Mouse (Mus musculus) fat pad, adult 2 months (tissue): ENCODE data around the gene Kif14.
"Not testable (repeated sequence)": the region's sequence is repeated elsewhere in the genome, so short reads cannot be mapped to it uniquely, and the experiment has no call there.

Experiments used
- DNase-seq: peaks from one replicate; pipeline ENCODE4 v3.0.0-alpha.2; 2011; ENCODE audit warnings: low read depth, low spot score; ENCODE audit errors: extremely low read depth

Kif14 gene

GRCm38 (mm10) chr1:136554686-136555085, 88.5 kb downstream of the Kif14 start:
- DNase-seq = no peak

DNA sequence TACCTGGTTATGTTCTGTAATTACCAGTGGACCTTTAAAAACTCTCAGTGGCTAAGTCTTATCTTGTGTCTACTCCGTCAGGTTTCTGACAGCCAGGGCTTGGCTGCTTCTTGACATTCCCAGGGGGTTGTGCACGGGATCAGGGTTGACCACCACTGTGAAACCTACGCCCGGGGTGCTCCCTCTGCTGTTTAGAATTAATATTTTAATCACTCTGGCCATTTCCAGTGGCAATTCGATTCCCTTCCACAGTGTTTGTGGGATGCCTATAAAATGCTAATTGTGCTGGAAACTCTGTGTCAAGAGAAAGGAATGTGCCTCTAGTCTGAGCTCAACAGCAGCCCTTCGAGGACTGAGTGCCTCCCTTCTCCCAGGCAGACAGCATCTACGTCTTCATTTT, 89.7 kb downstream of the Kif14 start:
- no peak for DNase-seq

- not testable (repeated sequence) for DNase-seq
Measured at GRCm38 (mm10) chr1:136556643-136557042, 90.5 kb downstream of the Kif14 start.

GRCm38 (mm10) chr1:136557436-136557835, 91.3 kb downstream of the Kif14 start:
- DNase-seq = no peak

DNA sequence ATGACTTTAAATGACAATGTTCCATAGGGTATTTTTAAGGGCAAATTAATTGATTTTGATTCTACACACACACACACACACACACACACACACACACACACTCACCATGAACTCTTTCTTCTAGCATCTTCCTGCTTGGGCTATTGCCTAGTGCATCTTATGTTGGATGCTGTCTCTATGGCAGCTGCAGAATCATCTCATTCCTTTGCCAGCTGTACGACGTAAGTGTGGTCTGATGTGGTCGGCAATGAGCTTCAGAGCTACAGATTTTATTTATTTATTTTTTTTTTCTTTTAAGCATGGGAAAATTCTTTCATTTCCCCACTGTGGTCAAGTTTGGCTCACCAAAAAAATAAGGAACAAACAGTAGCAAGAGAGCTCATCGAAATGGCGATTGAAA, 92.6 kb downstream of the Kif14 start:
- no peak for DNase-seq

DNA sequence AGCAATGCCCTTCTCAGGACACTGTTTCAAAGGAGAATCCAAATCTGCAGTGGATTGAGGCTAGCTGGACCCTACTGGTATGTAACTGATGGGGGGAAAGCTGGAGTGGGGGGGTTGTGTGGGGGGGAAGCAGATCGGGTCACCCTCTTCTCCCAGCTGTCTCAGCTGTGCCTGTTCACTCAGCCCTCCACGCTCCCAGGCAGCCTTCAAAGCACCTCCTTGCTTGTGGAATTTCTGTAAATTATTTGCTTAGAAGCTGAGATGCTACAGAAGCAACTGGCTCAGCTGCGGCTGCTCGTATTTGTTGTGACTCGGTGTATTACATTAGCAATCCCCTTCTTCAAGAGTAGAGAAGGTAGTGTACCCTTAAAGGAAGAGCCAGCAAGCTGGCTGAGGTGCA, 93.1 kb downstream of the Kif14 start:
- no peak for DNase-seq

DNA sequence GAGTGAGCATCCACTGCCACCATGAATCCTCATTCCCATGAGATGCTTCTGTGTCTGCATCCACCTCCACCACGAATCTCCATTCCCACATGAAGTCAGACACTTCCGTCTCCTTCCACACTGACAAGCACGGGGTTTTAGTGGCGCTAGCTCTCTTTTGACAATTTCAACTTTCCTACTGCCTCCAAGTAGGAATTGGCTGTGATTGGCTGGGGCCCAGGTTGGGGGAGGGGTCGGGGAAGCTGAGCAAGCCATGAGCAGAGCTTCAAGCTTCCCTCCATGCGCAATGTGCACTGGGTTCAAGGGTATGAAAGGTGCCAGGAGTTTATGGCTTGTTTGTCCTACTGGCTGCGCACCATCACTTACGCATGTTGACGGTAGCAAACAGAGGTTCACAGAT, 93.6 kb downstream of the Kif14 start:
- DNase-seq = no peak

GRCm38 (mm10) chr1:136561823-136562222, 95.7 kb downstream of the Kif14 start:
- no peak for DNase-seq

DNA sequence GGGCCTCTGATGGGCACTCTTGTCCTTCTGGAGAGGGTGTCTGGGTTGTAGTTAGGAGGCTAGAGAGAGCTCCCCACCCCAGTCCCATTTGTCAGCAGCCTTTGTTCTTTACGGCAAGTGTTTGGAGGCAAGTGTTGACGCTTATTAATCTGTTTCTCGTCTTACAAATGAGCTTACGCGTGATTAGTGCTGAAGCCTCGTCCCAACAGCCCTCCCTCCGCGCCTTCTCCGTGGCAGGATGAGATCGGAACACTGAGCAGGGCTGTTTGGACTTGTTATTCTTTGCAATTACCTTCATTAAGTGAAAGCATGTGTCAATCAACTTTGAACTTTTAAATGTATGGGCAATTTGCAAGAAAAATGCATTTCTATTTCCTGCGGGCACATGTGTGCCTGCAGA, 97.0 kb downstream of the Kif14 start:
- DNase-seq = no peak

- DNase-seq = no peak
Measured at GRCm38 (mm10) chr1:136564963-136565362, 98.8 kb downstream of the Kif14 start.

DNA sequence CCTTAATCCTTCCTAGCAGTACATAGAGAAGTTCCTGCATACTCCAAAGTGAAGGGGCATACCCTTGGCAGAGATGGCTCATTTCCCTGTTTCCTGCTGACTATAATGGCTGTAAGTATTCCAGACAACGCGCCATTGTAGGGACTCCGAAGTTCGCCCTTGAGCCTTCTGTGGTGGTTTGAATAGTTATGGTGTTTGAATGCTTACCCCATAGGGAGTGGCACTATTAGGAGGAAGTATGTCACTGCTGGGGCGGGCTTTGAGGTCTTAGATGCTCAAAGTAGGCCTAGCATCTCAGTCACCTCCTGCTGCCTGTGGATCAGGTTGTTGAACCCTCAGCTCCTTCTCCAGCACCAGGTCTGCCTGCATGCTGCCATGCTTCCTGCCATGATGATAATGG, 100.2 kb downstream of the Kif14 start:
- DNase-seq = no peak

GRCm38 (mm10) chr1:136567641-136568040, 101.5 kb downstream of the Kif14 start:
- DNase-seq = no peak

DNA sequence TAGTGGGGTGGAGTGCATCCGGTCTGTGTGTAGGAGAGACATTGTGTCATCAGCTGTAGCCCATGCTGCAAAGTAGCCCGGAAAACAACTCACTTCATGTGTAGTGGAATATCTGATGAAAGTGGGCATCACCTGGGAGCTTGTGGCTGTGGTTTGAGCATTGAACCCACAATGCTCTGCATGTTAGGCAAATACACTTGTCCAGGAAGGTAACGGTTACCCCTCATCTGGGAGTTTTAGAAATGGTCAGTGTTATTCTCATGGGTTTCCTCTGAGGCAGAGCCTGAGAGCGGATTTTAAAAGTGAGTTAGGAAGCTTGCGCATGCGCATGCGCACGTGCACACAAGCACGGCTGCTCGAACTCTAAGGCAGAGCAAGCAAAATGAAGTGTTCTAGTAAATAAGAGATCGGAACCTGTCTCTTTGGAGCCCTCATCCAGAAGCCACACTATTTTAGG, 102.6 kb downstream of the Kif14 start:
- no peak for DNase-seq

DNA sequence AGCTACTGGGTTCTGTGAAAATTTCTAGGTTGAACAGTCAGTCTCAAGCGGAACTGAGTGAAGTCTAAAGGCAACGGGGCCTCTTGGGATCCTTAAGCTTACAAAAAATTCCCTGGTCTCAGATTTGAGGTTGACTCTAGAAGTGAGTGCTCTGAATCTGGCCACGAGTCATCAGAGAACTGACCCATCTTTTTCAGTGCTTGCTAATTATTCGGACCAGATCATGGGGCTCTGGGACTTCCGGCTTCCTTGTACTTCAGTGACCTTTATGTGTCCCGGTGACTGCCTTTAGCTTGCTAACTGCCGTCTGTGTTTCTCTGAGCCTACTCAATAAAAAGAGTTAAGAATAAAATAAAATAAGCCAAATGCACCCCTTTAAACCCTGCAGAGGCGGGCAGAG, 103.1 kb downstream of the Kif14 start:
- DNase-seq = no peak

DNA sequence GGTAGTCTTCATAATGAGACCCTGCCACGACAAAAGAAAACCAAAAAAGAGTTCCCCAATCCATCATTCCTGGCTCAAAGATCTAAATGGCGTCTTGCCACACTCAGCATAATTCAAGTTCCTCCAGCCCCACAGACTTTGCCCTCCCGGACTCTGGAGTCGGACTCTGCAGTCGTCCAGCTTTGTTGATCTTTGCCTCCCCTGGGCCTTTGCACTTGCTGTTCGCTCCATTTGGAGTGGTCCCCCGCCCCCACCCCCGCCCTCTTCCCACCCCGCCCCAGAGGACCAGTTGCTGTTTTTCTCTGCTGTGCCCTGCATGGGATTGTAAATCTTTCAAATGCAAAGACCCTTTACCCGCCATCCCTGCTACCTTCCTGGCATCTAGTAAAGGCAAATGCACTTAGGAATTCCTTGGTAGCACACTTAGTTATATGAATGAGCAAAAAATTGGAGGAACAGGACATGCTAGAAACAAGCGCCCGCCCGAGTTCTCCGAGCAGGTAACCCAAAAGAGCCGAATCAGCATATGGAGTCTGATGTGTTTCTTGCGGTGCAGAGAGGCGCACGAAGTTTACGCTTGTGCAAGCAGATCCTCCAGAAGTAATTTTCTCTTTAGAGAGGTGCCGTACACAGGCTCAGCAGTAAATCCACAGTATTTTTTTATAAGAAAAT, 103.6 kb downstream of the Kif14 start:
- no peak for DNase-seq

GRCm38 (mm10) chr1:136570298-136570653, 104.1 kb downstream of the Kif14 start:
- no peak for DNase-seq

DNA sequence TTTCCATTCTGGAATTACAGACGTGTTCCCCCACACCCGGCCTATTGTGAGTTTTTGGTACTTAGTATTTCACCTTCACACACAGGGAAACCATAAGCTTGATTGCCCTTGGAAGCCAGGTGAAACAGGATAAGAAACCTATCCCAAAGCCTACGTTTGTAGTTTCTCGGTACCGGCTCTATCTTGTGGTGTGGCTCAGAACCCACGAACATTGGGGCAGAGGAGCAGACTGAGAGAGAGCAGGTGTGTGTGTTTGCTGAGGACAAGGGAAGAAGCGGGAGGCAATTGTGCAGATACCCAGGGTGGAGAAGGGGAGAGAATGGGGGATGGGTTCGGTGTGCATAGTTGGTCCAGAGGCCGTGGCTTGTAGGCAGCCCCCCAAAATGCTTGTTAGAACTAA, 104.8 kb downstream of the Kif14 start:
- no peak for DNase-seq

DNA sequence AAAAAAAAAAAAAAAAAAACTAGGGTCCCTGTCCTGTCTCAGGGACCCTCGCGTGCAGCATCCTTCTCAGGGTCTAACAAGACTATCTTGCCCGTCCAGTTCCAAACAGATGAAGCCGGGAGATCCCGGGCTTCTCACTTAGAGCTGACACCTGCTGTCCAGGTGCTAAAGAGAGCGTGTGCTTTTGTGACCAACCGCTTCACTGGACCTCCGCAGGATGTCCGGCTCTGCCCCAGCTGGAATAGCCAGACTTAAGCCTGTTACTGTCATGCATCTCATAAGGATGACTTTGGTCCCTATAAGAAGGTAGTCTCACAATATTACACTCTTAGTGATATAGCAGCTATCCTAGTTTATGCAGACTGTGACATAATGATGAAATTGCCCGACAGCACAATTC, 105.4 kb downstream of the Kif14 start:
- DNase-seq = no peak

DNA sequence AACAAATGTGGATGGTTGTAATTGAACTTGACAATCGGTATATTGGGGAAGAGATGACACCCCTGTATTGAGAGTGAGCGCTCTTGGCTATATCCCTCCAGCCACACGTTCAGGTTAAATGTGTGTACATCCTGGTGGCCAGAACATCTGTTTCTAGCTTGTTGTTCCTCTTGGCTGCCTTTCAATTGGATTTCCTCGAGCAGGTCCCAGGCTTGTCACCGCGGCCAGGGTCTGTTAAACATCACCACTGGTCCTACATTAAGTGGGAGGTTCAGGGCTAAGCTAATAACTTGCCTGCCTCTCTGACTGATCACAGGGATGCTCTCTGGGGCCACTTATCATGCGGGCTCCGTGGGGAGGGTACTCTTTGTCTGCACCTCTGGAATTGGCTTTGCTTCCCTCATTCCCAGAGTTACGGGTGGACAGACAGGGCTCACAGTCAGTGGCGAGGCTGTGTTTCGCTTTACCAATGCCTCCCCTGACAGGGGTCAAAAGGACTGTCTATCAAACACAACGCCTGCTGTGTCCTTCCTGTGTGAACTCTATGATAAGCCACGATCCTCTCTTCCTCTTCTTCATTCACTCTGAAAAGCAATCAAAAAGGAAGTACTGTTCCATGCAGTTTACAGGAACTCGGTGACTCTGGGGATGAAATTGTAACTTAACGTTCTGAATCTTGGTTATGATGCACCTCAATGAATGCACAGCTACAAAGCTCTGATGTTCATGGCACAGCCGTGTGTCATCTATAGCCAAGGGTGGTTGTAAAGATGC, 111.9 kb downstream of the Kif14 start:
- DNase-seq = no peak

DNA sequence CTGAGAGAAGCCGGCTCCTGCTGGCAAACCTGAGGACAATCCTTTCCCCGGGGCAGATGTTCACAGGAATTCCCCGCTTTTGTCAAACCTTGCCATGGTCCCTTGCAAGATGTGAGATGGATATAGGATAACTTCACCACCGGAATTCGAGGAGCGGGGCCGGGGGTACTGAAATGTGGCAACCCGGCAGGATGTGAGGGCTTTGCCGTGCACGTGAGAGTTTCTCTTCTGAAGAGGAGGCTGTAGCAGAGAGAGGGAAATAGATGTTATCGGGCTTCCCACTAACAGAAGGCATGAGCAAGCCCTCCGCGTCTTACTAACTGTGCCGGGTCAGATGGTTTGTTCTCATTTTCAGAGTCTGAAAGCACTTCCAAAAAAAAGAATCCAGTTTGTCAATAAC, 113.2 kb downstream of the Kif14 start:
- DNase-seq = no peak

DNA sequence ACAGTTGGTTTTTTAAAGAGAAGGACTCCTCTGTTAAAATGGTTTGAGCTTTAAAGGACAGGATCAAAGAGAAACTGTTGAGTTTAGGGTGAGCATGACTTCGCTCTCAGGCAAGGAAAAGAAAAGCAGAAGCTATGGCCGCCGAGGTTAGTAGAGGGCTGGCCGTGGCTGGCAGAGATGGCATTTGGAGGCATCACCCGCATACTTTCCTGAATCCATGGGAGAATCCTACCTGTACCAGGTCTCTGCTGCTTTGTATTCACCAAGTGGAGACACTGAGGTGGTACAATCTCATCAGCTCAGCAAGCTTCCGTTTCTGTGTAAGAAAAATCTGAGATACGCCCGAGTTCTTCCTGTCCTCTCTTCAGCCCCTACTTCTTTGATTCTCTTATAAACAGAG, 114.1 kb downstream of the Kif14 start:
- DNase-seq = no peak
